Mouse (Mus musculus) heart, embryonic 14.5 days (tissue): ENCODE measurements at regions not wholly inside any gene's neighbourhood (a gene's known extent, or its start where the extent isn't known, plus 50 kb on each side); places are given as distances from the start of the nearest gene placed in this dataset.
A peak's percentile ranks its signal among the peaks of the same experiment; 100 is the strongest.

Source experiments
- ATAC-seq: fragments of 200-750 bp; cut with Nextera tagmentation; 2 replicates; pipeline ENCODE4 v1.8.0; 2017; ENCODE audit warnings: low read depth, moderate TSS enrichment; ENCODE audit not compliant: insufficient number of reproducible peaks, insufficient read depth, low FRiP score
- H3K27ac ChIP-seq, 2 experiments: fragments of 200-500 bp in 1 of 2; fragments of 300-500 bp in 1 of 2; sonication (generic) in 1 of 2; replicated peaks in 1 of 2; 2 replicates each; pipeline ENCODE4 v1.5.1; 2012 to 2014; ENCODE audit warnings: low read depth in 2 of 2, low read length in 2 of 2, control low read depth in 1 of 2, mild to moderate bottlenecking in 1 of 2, mixed read lengths in 1 of 2; ENCODE audit not compliant: control insufficient read depth in 1 of 2, insufficient read depth in 1 of 2
- H3K27me3 ChIP-seq: fragments of 300-500 bp; sonication (generic); 2 replicates; pipeline ENCODE4 v1.6.1; 2014; ENCODE audit warnings: mild to moderate bottlenecking, low read length, control low read depth; ENCODE audit not compliant: control insufficient read depth, insufficient read depth
- H3K36me3 ChIP-seq: fragments of 300-500 bp; sonication (generic); 2 replicates; pipeline ENCODE4 v1.6.1; 2014; ENCODE audit warnings: mild to moderate bottlenecking, control low read depth, low read length, mixed read lengths; ENCODE audit not compliant: control insufficient read depth, insufficient read depth
- H3K4me1 ChIP-seq, 2 experiments: fragments of 200-500 bp in 1 of 2; fragments of 300-500 bp in 1 of 2; sonication (generic) in 1 of 2; 2 replicates each; pipeline ENCODE4 v1.6.1; 2012 to 2014; ENCODE audit warnings: low read length in 2 of 2, control low read depth in 1 of 2, mixed read lengths in 1 of 2; ENCODE audit not compliant: control insufficient read depth in 2 of 2, insufficient read depth in 2 of 2
- H3K4me2 ChIP-seq: fragments of 300-500 bp; sonication (generic); 2 replicates; pipeline ENCODE4 v1.6.1; 2014; ENCODE audit warnings: mild to moderate bottlenecking, low read length
- H3K4me3 ChIP-seq, 2 experiments: fragments of 200-500 bp in 1 of 2; fragments of 300-500 bp in 1 of 2; sonication (generic) in 1 of 2; 2 replicates each; pipeline ENCODE4 v1.5.1; 2012 to 2014; ENCODE audit warnings: low read length in 2 of 2, mild to moderate bottlenecking in 2 of 2, control low read depth in 1 of 2, low read depth in 1 of 2, moderate library complexity in 1 of 2; ENCODE audit not compliant: control insufficient read depth in 1 of 2, insufficient read depth in 1 of 2
- H3K9ac ChIP-seq: fragments of 300-500 bp; sonication (generic); 2 replicates; pipeline ENCODE4 v1.6.1; 2014; ENCODE audit warnings: mild to moderate bottlenecking, low read length
- H3K9me3 ChIP-seq: fragments of 300-500 bp; sonication (generic); 2 replicates; pipeline ENCODE4 v1.6.1; 2016; ENCODE audit warnings: low read length, control low read depth; ENCODE audit not compliant: control insufficient read depth
- WGBS: fragments of 180-500 bp; shearing (Covaris S2); extraction: QIAGEN DNeasy Blood & Tissue Kit; methylation state at CpG from one replicate; pipeline ENCODE4 v1.1.7; 2014; 5-methylcytosine and 5-hydroxymethylcytosine counted together

DNA sequence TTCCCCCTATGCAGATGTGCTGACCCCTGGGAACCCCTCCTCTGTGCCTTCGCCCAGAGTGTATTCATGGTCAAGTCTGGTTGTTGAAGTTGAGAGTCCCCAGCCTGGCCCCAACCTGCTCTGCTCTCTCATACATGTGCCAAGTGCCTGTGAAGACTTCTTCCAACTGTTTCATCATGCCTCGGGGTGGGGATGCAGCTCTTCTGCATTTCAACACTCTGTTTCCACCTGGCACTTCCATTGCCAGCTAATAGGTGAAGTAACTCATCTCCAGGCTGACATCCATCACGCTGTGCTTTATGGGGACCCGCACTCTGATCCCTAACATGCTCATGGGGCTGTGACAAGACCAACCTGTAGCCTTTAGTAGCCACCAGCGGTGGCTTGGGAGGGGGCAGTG lies 230.4 kb downstream of the 4933412E24Rik start:
- no peak for ATAC-seq

DNA sequence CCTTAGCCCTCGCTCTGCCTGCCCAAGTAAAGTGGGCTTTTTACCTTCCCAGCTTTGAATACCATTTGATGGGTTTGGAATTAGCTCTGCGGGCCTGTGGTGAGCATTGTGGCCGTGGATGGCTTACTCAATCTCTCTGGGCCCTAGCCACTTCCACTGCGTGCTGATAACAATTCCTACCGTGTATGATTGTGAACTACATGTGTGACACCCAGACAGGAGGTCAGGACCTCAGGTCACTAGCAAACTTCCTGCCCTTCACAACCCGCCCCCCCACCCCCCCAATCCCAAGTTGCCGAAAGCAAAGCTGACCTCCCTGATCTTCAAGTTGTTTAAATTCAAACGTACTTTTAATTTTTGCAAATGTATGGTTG lies 231.9 kb downstream of the 4933412E24Rik start:
- H3K27ac ChIP-seq: no peak overlapping the region
- 51% methylated on average over 8 of the region's 8 CpGs for WGBS
- ATAC-seq: no peak
- no peaks in the 10 kb centered on the region for H3K36me3 ChIP-seq
- peaks cover 9 to 12% of the 10 kb centered on the region in 2 experiments for H3K4me1 ChIP-seq
- H3K9ac ChIP-seq: peak overlapping the region; percentile 47; the same call in 1 of the 2 replicates
- no peaks in the 10 kb centered on the region for H3K27me3 ChIP-seq
- peaks cover 4% of the 10 kb centered on the region; the same call in 1 of the 2 replicates for H3K9me3 ChIP-seq
- peak overlapping the region; percentile 46; the same call in 1 of the 2 replicates for H3K4me2 ChIP-seq
- H3K4me3 ChIP-seq: no peak overlapping the region

More for the DNA sequence above, 230.4 kb downstream of the 4933412E24Rik start:
- Histone ChIP-seq H3K36me3 (no peaks in the 10 kb centered on the region), H3K9me3 (peaks cover 4% of the 10 kb centered on the region; the same call in 1 of the 2 replicates), H3K27ac (no peak overlapping the region), H3K4me1 (peaks cover 9 to 12% of the 10 kb centered on the region in 2 experiments), H3K4me2 (no peak overlapping the region), H3K27me3 (no peaks in the 10 kb centered on the region), H3K4me3 (no peak overlapping the region), H3K9ac (no peak overlapping the region)
- WGBS: 88% methylated on average over 5 of the region's 5 CpGs

DNA sequence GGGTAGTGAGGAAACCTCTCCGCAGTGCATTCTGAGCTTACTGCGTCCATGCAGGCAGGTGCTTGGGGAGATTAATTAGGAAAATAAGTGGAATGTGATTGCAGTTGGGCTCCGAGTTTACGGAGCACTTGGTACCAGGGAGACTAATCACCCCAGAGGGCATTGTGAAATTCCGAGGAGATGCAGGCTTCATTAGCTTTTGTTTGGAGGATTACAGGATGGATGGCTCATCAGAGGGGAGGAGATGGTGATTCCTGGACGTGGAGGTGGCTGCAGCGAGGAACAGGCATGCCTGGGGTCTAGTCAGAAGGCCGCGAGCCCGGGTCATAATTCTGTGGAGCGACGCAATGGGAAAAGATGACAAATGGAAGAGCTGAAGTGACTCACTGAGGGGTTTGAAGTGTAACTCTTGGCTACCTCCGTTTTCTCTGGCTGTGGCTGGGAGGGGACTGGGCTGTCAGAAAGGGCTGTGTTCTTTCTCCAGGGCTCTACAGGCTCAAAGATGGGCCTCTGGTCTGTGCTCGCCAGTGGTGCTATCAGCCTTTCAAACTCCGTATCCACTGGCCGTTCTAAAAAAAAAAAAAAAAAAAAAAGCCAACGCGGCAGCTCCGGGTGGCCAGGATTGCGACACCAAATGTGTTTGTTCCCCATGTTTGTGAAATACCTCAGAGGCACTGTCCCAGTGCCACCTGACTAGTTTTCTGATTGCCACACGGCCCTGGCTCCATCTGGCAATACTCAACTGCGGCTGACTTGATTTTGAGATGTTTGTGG lies 232.4 kb downstream of the 4933412E24Rik start:
- Histone ChIP-seq H3K27me3 (no peaks in the 10 kb centered on the region), H3K9me3 (peaks cover 4% of the 10 kb centered on the region; the same call in 1 of the 2 replicates), H3K27ac (no peak overlapping the region; a peak in 1 of 4 replicates), H3K36me3 (no peaks in the 10 kb centered on the region), H3K4me3 (no peak overlapping the region), H3K9ac (peak overlapping the region; percentile 47), H3K4me1 (peaks cover 9 to 12% of the 10 kb centered on the region in 2 experiments), H3K4me2 (peak overlapping the region; percentile 46)
- ATAC-seq: no peak
- 11% methylated on average over 22 of the region's 22 CpGs for WGBS

DNA sequence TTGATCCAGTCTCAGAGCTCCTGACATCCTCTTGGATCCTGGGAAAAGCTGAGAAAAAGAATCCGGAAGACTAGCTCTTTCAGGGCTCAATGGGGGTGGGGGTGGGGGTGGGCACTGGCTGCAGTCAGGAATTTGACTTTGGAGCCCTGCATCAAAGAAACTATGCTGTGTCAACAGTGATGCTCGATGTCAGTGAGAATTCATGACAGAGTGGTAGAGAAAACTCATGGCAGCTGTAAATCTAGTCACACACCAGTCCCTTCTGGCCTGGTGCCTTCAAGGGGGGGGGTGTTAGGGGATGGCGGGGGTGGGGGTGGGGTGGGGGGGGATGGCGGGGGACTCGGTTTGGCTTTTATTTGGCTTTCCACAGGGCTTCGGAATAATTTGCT lies 233.0 kb downstream of the 4933412E24Rik start:
- peak overlapping the region; percentile 46 for H3K4me2 ChIP-seq
- H3K27me3 ChIP-seq: no peaks in the 10 kb centered on the region
- WGBS: 2% methylated on average over 6 of the region's 6 CpGs
- ATAC-seq: no peak
- no peaks in the 10 kb centered on the region for H3K36me3 ChIP-seq
- no peak overlapping the region for H3K27ac ChIP-seq
- H3K9me3 ChIP-seq: peaks cover 4% of the 10 kb centered on the region; the same call in 1 of the 2 replicates
- peaks cover 9 to 12% of the 10 kb centered on the region in 2 experiments for H3K4me1 ChIP-seq
- H3K9ac ChIP-seq: no peak overlapping the region
- H3K4me3 ChIP-seq: no peak overlapping the region

DNA sequence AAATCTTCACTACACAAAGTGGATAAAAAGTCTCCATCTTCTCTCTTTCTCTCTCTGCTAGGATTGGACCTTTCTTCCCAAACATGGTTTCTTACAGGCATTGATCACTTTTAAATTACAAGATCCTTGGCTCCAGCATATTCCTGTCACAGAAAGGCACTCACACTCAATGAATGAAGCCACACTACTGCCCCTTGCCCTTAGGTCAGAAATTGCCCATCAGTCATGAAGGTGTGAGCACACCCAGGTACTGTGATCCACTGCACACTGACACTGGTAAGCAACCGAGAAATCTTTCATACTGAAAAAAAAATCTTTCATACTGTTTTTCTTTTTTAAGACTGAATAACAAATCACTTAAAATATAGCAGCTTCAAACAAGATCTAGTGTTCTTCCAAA lies 235.9 kb downstream of the 4933412E24Rik start:
- no peak for ATAC-seq
- H3K27ac ChIP-seq: no peak overlapping the region
- WGBS: 67% methylated on average over 1 of the region's 1 CpGs
- H3K9me3 ChIP-seq: no peaks in the 10 kb centered on the region
- no peak overlapping the region for H3K4me2 ChIP-seq
- no peak overlapping the region for H3K9ac ChIP-seq
- peaks cover 20 to 25% of the 10 kb centered on the region in 2 experiments for H3K4me1 ChIP-seq
- no peak overlapping the region for H3K4me3 ChIP-seq
- no peaks in the 10 kb centered on the region for H3K27me3 ChIP-seq
- no peaks in the 10 kb centered on the region for H3K36me3 ChIP-seq

DNA sequence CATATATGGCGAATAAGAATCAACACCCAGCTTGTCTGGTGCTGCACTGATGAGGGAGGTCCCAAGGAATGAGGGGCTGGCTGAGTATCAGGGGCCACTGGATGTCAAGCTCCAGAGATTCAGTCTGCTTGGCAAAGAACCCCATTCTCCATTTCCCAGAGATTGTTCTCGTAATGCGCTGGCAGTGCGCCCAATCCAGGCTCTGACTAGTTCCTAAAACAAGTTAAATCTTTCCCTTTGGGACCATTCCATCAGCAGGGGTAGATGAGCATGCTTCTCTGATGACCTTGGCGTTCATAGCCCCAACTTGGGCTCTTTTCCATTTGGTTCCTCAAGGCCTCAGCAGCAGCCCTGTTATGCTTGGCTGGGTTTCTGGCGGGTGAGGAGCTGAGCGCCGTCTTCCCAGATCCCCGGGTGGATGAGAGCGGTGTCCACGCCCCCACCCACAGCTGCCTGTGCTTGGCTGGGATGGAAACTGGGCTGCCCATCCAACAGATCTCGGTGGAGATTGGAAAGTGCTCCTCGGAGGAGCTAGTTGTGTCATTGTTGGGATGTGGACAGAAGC lies 239.0 kb downstream of the 4933412E24Rik start:
- Histone ChIP-seq H3K4me3 (no peak overlapping the region), H3K27ac (peak overlapping the region in 1 of 2 experiments; percentile 47; a peak in 2 of 4 replicates), H3K4me2 (no peak overlapping the region), H3K27me3 (no peaks in the 10 kb centered on the region), H3K4me1 (peaks cover 13 to 14% of the 10 kb centered on the region in 2 experiments), H3K9ac (no peak overlapping the region), H3K36me3 (no peaks in the 10 kb centered on the region), H3K9me3 (no peaks in the 10 kb centered on the region)
- ATAC-seq: peak; percentile 81
- WGBS: 58% methylated on average over 13 of the region's 13 CpGs

DNA sequence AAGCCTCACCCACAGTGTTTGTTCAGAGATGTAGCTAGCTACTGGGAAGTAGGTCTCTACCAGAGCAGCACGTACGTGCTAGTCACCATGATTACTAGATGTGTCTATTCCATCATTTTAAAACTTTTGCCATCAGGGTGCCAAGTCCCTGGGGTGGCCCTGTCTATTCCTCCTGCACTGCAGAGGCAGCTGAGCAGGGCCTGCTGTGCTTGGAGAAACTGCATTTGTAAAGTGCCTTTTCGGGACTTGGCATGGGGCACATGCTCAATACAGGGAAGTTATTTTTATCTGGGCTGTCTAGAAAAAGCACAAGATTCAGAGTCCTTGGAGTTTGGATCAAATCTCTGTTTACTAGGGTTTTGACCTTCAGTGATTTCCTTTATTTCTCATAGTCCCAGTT lies 240.6 kb downstream of the 4933412E24Rik start:
- WGBS: 59% methylated on average over 3 of the region's 3 CpGs

More for the DNA sequence above, 240.6 kb downstream of the 4933412E24Rik start:
- no peak for ATAC-seq
- H3K4me1 ChIP-seq: peaks cover 13 to 14% of the 10 kb centered on the region in 2 experiments
- H3K27ac ChIP-seq: peak overlapping the region; percentile 27 to 44; a peak in 1 of 4 replicates
- H3K9ac ChIP-seq: no peak overlapping the region
- H3K4me3 ChIP-seq: no peak overlapping the region
- no peak overlapping the region for H3K4me2 ChIP-seq
- H3K36me3 ChIP-seq: no peaks in the 10 kb centered on the region
- H3K27me3 ChIP-seq: no peaks in the 10 kb centered on the region
- peaks cover 12% of the 10 kb centered on the region; the same call in 1 of the 2 replicates for H3K9me3 ChIP-seq
